Mouse (Mus musculus) embryonic fibroblast, embryonic 13.5 days (primary cell): Measurements from ENCODE around the gene Akap7.

Experiments used
- CTCF ChIP-seq: IDR thresholded peaks from 2 replicates; pipeline ENCODE4 v1.5.1; 2011; ENCODE audit warnings: mild to moderate bottlenecking, control low read depth, low read length, moderate library complexity, borderline replicate concordance; ENCODE audit not compliant: insufficient read depth
- POLR2A ChIP-seq: IDR thresholded peaks from 2 replicates; pipeline ENCODE4 v1.6.1; 2011; ENCODE audit warnings: low read depth, mild to moderate bottlenecking, control low read depth, low read length, moderate library complexity

DNA sequence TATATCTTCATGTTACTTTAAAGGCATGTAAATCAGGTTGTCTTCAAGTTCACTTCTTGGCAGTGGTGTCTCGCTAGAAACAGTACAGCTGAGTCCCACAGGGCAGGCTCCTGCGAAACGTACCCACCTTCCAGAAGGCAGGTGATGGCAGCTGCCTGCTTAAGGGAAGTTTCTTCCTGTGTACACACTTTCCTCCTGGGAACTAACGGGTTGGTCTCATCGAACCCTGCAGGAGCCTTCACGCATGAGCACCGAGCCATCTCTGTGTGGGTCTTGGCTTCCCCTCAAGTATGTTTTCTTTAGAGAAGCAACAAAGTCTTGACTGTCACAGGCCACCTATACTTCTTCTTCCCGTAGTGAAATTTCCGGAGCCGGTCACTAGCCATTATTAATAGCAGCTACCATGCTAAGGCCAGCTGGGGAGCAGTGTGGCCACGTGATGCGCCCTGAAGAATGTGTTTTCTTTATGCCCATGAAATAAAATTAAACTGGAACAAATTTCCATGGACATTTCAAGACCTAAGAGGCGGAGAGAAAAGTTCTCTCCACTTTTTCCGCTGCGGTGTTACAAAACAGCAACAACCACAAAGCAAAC is 87.7 kb downstream of the Akap7 start:
- TF ChIP-seq CTCF: no peak
- TF ChIP-seq POLR2A: no peak
